Mouse (Mus musculus) embryo, embryonic 9.5 days (tissue): ENCODE results near the gene Nfx1.

Source experiments
- DNase-seq: peaks from one replicate; pipeline ENCODE4 v3.0.0-alpha.2; 2017; ENCODE audit errors: extremely low spot score

Gene Nfx1

GRCm38 (mm10) chr4:40975678-40976077 is 5.0 kb downstream of the Nfx1 start:
- DNase-seq, result no peak

GRCm38 (mm10) chr4:40976651-40977050 is 5.9 kb downstream of the Nfx1 start:
- no peak for DNase-seq

DNA sequence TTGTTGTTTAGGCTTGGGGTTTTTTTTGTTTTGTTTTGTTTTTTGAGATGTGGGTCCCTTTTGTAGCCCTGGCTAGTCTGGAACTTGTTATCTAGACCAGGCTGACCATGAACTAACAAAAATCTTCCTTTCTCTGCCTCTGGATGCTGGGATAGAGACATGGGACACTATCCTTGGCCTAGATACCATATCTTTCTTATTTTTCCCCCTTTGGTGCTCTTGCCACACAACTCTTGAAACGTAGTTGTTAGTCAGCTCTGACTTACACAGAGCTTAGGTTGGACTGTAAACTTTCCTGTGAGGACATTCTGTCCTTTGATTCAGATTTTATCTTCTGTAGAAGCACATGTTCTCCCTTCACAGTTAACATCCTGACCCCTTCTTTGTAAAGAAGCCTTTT is 8.7 kb downstream of the Nfx1 start:
- DNase-seq, result no peak

- DNase-seq, result no peak
Measured at GRCm38 (mm10) chr4:40982486-40982885, 11.8 kb downstream of the Nfx1 start.

GRCm38 (mm10) chr4:40983686-40984085 is 13.0 kb downstream of the Nfx1 start:
- DNase-seq, result no peak

DNA sequence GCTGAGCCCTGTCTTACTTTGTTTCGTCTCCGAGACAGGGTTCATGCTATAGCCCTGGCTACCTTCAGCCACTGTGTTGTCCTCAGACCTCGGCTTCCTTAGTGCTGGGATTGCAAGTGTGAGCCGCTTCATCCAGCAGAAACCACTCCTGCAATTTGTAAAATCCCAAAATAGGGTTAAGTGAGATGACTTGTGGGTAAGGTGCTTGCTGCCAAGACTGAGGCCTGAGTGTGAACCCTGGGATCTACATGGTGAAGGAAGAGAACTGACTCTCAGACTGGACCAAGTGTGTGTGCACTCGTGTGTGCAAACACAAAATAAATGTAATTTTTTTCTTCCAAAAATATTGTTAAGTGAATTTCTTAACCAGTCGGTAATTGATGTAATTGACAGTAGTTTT is 18.9 kb downstream of the Nfx1 start:
- DNase-seq, result no peak

DNA sequence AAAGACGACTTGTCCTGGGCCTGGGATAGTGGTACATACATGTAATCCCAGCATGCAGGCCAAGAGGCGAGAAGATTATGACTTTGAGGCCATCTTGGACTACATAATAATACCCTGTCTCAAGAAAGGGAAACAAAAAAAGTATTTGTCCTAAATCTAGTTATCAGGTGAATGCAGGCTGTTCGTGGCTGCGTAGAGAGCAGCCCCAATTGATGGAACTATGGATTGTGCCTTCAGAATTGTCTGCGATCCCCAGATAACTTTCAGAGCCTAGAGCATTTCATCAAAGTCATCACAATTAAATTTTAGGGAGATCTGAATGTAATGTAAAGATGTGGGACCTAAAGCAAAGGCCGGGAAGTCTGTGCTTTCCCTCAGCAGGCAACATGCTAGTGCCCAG is 25.6 kb downstream of the Nfx1 start:
- DNase-seq, result no peak

- no peak for DNase-seq
Measured at GRCm38 (mm10) chr4:40997916-40998315, 27.2 kb downstream of the Nfx1 start.

DNA sequence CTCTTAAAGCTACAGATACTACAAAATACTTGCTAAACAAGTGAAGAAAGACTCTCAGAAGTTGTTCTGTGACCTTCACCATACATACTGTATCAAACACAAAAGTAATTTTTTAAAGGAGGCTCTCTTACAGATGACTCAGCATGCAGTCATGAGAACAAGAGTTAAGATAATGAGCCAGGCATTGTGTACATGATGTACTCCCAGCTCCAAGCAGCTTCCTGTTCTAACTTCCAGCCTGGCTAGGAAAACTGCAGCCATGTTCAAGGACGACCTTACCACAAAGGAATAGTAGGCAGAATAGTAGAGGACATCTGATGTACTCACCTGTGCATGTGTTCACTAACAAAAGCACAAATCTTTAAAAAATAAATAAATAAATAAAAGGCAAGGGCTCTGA is 29.6 kb downstream of the Nfx1 start:
- no peak for DNase-seq

GRCm38 (mm10) chr4:41000842-41001639 is 30.3 kb downstream of the Nfx1 start:
- DNase-seq, result no peak

GRCm38 (mm10) chr4:41013351-41013750 is 42.6 kb downstream of the Nfx1 start:
- no peak for DNase-seq

GRCm38 (mm10) chr4:41015798-41016197 is 45.1 kb downstream of the Nfx1 start:
- no peak for DNase-seq

DNA sequence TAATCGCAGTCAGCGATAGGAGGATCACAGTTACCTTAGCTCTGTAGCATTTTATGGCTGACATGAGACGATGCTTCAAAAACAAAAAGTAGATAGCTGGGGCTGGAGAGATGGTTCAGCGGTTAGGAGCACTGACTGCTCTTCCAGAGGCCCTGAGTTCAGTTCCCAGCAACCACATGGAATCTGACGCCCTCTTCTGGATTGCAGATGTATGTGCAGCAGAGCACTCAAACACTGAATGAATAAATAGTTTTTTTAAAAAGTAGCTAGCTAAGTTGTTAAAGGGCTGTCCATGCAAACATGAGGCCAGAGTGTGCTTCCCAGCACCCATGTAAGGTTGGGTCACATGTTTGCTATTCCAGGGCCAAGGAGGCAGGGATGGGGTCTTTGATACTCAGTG is 50.4 kb downstream of the Nfx1 start:
- no peak for DNase-seq

DNA sequence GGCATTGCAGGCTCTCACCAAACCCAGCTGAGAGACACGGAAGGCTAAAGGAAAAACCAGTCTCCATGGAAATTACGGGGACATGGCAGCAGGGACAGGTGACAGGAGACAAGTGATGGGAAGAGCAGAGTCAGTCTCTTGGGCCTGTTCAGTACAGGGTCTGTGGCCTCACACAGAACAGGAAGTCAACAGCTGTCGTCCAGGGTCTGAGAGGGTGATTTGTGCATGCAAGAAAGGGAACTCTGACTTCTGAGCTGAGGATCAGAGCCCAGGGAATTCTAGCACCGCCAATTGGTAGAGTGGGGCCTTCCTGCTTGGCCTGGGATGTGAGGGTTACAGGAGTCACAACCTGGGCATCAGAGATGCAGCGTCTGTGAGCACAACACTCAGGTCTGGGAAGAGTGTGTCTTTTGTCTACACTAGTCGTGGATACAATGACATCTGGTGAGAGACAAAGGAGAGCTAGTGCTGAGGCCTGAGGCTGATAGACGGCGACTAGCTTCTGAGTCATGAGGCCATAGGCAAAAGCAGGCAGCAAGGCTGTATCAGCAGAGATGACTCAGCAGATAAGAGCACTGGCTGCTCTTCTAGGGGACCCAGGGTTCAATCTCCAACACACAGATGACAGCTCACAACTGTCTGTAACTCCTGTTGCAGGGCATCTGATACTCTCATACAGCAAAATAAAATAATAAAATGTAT is 55.5 kb downstream of the Nfx1 start:
- no peak for DNase-seq

GRCm38 (mm10) chr4:41027872-41028271 is 57.2 kb downstream of the Nfx1 start:
- DNase-seq, result no peak

- no peak for DNase-seq
Measured at GRCm38 (mm10) chr4:41028272-41028671, 57.6 kb downstream of the Nfx1 start.

GRCm38 (mm10) chr4:41029372-41029771 is 58.7 kb downstream of the Nfx1 start:
- no peak for DNase-seq

GRCm38 (mm10) chr4:41031242-41031641 is 60.5 kb downstream of the Nfx1 start:
- no peak for DNase-seq

DNA sequence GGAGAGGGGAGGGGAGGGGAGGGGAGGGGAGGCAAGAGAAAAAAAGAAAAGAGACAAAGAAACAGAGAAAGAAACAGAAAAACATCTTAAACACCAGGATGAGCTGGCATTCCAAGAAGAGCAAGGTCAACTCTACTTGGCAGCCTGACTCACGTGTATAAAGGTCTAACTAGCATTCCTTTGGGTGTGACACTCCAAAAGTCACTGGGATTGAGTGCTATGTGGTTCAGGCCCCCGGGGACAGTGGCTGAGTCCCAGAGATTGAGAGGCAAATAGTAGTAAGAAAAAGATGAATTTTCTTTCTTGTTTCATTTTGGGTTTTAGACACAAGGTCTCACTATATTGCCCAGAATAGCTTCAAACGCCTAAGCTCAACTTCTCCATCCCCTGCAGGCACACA is 67.2 kb downstream of the Nfx1 start:
- no peak for DNase-seq

GRCm38 (mm10) chr4:41040983-41041382 is 70.3 kb downstream of the Nfx1 start:
- DNase-seq, result no peak

DNA sequence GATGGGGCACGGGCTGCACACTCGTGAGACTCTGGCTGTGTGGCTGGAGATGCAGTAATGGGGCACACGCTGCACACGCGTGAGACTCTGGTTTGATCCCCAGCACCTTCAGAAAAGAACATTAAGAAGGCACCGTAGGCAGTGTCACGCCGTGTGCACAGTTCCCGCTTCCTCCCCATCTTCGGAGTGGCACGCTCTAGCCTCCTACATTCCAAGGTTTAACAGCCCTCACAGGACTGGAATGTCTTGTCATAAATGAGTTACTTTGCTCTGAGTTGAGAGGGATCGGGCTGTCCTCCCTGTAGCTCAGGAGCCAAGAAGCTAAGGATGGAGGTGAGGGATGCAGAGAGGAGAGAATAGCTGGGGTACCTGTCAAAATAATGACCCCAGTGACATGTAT is 72.2 kb downstream of the Nfx1 start:
- no peak for DNase-seq

DNA sequence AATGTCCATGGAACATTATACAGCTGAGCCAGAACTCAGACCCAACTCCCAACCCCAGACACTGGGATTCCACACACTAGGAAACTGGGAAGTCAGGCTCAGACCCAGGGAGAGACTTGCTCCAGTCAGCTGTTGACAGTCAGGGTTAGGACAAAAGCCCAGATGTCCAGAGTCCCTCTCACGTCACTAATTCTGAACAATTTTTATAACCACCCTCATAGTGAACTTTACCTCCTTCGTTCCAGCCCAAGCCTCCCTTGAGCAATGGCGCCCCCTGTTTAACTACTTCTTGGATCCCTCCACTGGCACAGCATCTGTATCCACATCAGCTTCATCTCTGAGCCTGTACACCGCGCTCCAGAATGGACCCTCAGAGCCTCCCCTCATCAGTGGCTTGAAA is 73.3 kb downstream of the Nfx1 start:
- no peak for DNase-seq

- no peak for DNase-seq
Measured at GRCm38 (mm10) chr4:41045288-41045687, 74.6 kb downstream of the Nfx1 start.
